Mouse (Mus musculus): Measurements from ENCODE around the gene Gsn. TPM values are rescaled to one million over a fixed set of nuclear protein-coding genes. Genes with fewer than 3 reads are reported as not detected.

The Gsn gene
- 13.6 and 18.9 TPM in 2 replicates for polyA plus RNA-seq (2016; fragmentation: Nextera tagmentation; extraction: Ambion mirVana)

- peaks cover 54% of the 10 kb centered on the region for H3K27me3 ChIP-seq (replicated peaks; ENCODE audit: low read depth, poor library complexity, severe bottlenecking)
Observed at GRCm38 (mm10) chr2:35255885-35256833, at the start of gene Gsn. Gene Gsn, plus strand, starts transcription at chr2:35256380.

GRCm38 (mm10) chr2:35206761-35207160 lies 49.4 kb upstream of the Gsn start:
- H3K4me3 ChIP-seq = no peak overlapping the region
- no peak for DNase-seq (ENCODE audit: low spot score)
- H3K27ac ChIP-seq (replicated peaks) = no peak overlapping the region
- no peaks in the 10 kb centered on the region for H3K36me3 ChIP-seq (replicated peaks)
- peaks cover 3% of the 10 kb centered on the region; the same call in 1 of the 2 replicates for H3K4me1 ChIP-seq
- 86% methylated on average over 3 of the region's 3 CpGs for WGBS
- no peaks in the 10 kb centered on the region for H3K27me3 ChIP-seq (replicated peaks; ENCODE audit: low read depth, poor library complexity, severe bottlenecking)
- no peaks in the 10 kb centered on the region for H3K9me3 ChIP-seq

More at GRCm38 (mm10) chr2:35255885-35256833, at the start of gene Gsn:
- no peaks in the 10 kb centered on the region for H3K36me3 ChIP-seq (replicated peaks)
- H3K4me1 ChIP-seq = peaks cover 33% of the 10 kb centered on the region
- DNase-seq (ENCODE audit: low spot score) = peak; percentile 88
- 5% methylated on average over 54 of the region's 54 CpGs for WGBS
- peak within 1 kb of the TSS; percentile 67 for H3K4me3 ChIP-seq
- H3K9me3 ChIP-seq = no peaks in the 10 kb centered on the region
- H3K27ac ChIP-seq (replicated peaks) = peak within 1 kb of the TSS; percentile 76

GRCm38 (mm10) chr2:35208054-35208453 lies 48.1 kb upstream of the Gsn start:
- DNase-seq (ENCODE audit: low spot score) = no peak
- no peaks in the 10 kb centered on the region for H3K36me3 ChIP-seq (replicated peaks)
- no peak overlapping the region for H3K27ac ChIP-seq (replicated peaks)
- no peak overlapping the region for H3K4me3 ChIP-seq
- no peaks in the 10 kb centered on the region for H3K9me3 ChIP-seq
- 79% methylated on average over 3 of the region's 3 CpGs for WGBS
- no peaks in the 10 kb centered on the region for H3K27me3 ChIP-seq (replicated peaks; ENCODE audit: low read depth, poor library complexity, severe bottlenecking)
- H3K4me1 ChIP-seq = peaks cover 3% of the 10 kb centered on the region; the same call in 1 of the 2 replicates

- H3K9me3 ChIP-seq = no peaks in the 10 kb centered on the region
- no peak overlapping the region for H3K27ac ChIP-seq (replicated peaks)
- H3K27me3 ChIP-seq (replicated peaks; ENCODE audit: low read depth, poor library complexity, severe bottlenecking) = no peaks in the 10 kb centered on the region
- no peak for DNase-seq (ENCODE audit: low spot score)
- no peak overlapping the region for H3K4me3 ChIP-seq
- no peaks in the 10 kb centered on the region for H3K36me3 ChIP-seq (replicated peaks)
- H3K4me1 ChIP-seq = peaks cover 3% of the 10 kb centered on the region; the same call in 1 of the 2 replicates
- WGBS = 71% methylated on average over 8 of the region's 8 CpGs
Observed at GRCm38 (mm10) chr2:35208931-35209665, 47.1 kb upstream of the Gsn start.

GRCm38 (mm10) chr2:35211681-35212080 lies 44.5 kb upstream of the Gsn start:
- Histone ChIP-seq H3K27ac (replicated peaks) (no peak overlapping the region), H3K4me3 (no peak overlapping the region), H3K4me1 (peaks cover 16% of the 10 kb centered on the region), H3K36me3 (replicated peaks) (no peaks in the 10 kb centered on the region), H3K27me3 (replicated peaks; ENCODE audit: low read depth, poor library complexity, severe bottlenecking) (no peaks in the 10 kb centered on the region), H3K9me3 (no peaks in the 10 kb centered on the region)
- 81% methylated on average over 3 of the region's 3 CpGs for WGBS
- DNase-seq (ENCODE audit: low spot score) = no peak

- 84% methylated on average over 12 of the region's 12 CpGs for WGBS
- no peak overlapping the region for H3K27ac ChIP-seq (replicated peaks)
- H3K9me3 ChIP-seq = no peaks in the 10 kb centered on the region
- H3K4me1 ChIP-seq = peaks cover 13% of the 10 kb centered on the region
- no peaks in the 10 kb centered on the region for H3K27me3 ChIP-seq (replicated peaks; ENCODE audit: low read depth, poor library complexity, severe bottlenecking)
- no peaks in the 10 kb centered on the region for H3K36me3 ChIP-seq (replicated peaks)
- no peak overlapping the region for H3K4me3 ChIP-seq
- DNase-seq (ENCODE audit: low spot score) = no peak
Observed at GRCm38 (mm10) chr2:35213345-35213910, 42.8 kb upstream of the Gsn start.

- 5% methylated on average over 12 of the region's 12 CpGs for WGBS
- no peaks in the 10 kb centered on the region for H3K36me3 ChIP-seq (replicated peaks)
- DNase-seq (ENCODE audit: low spot score) = peak; percentile 92
- peaks cover 13% of the 10 kb centered on the region for H3K4me1 ChIP-seq
- H3K9me3 ChIP-seq = no peaks in the 10 kb centered on the region
- H3K27ac ChIP-seq (replicated peaks) = peak overlapping the region; percentile 81
- no peaks in the 10 kb centered on the region for H3K27me3 ChIP-seq (replicated peaks; ENCODE audit: low read depth, poor library complexity, severe bottlenecking)
- H3K4me3 ChIP-seq = no peak overlapping the region
Observed at GRCm38 (mm10) chr2:35214881-35215358, 41.3 kb upstream of the Gsn start.

GRCm38 (mm10) chr2:35215363-35215762 lies 40.8 kb upstream of the Gsn start:
- Histone ChIP-seq H3K4me3 (no peak overlapping the region), H3K27me3 (replicated peaks; ENCODE audit: low read depth, poor library complexity, severe bottlenecking) (no peaks in the 10 kb centered on the region), H3K4me1 (peaks cover 13% of the 10 kb centered on the region), H3K9me3 (no peaks in the 10 kb centered on the region), H3K36me3 (replicated peaks) (no peaks in the 10 kb centered on the region), H3K27ac (replicated peaks) (peak overlapping the region; percentile 81)
- 54% methylated on average over 14 of the region's 14 CpGs for WGBS
- peak; percentile 51 for DNase-seq (ENCODE audit: low spot score)

- 85% methylated on average over 2 of the region's 2 CpGs for WGBS
- no peaks in the 10 kb centered on the region for H3K27me3 ChIP-seq (replicated peaks; ENCODE audit: low read depth, poor library complexity, severe bottlenecking)
- DNase-seq (ENCODE audit: low spot score) = no peak
- peaks cover 13% of the 10 kb centered on the region for H3K4me1 ChIP-seq
- H3K36me3 ChIP-seq (replicated peaks) = no peaks in the 10 kb centered on the region
- H3K4me3 ChIP-seq = no peak overlapping the region
- no peaks in the 10 kb centered on the region for H3K9me3 ChIP-seq
- no peak overlapping the region for H3K27ac ChIP-seq (replicated peaks)
Observed at GRCm38 (mm10) chr2:35216701-35217100, 39.5 kb upstream of the Gsn start.

GRCm38 (mm10) chr2:35218736-35219135 lies 37.4 kb upstream of the Gsn start:
- Histone ChIP-seq H3K4me3 (no peak overlapping the region), H3K4me1 (peaks cover 13% of the 10 kb centered on the region), H3K9me3 (no peaks in the 10 kb centered on the region), H3K27ac (replicated peaks) (no peak overlapping the region), H3K36me3 (replicated peaks) (no peaks in the 10 kb centered on the region), H3K27me3 (replicated peaks; ENCODE audit: low read depth, poor library complexity, severe bottlenecking) (no peaks in the 10 kb centered on the region)
- WGBS = 89% methylated on average over 3 of the region's 3 CpGs
- DNase-seq (ENCODE audit: low spot score) = no peak

GRCm38 (mm10) chr2:35222822-35223391 lies 33.3 kb upstream of the Gsn start:
- Histone ChIP-seq H3K27ac (replicated peaks) (no peak overlapping the region), H3K9me3 (no peaks in the 10 kb centered on the region), H3K27me3 (replicated peaks; ENCODE audit: low read depth, poor library complexity, severe bottlenecking) (no peaks in the 10 kb centered on the region), H3K4me3 (no peak overlapping the region), H3K36me3 (replicated peaks) (no peaks in the 10 kb centered on the region), H3K4me1 (peaks cover 2% of the 10 kb centered on the region)
- DNase-seq (ENCODE audit: low spot score) = no peak
- WGBS = 68% methylated on average over 6 of the region's 6 CpGs

- Histone ChIP-seq H3K4me3 (no peak overlapping the region), H3K36me3 (replicated peaks) (no peaks in the 10 kb centered on the region), H3K9me3 (no peaks in the 10 kb centered on the region), H3K27ac (replicated peaks) (no peak overlapping the region), H3K4me1 (peaks cover 16% of the 10 kb centered on the region), H3K27me3 (replicated peaks; ENCODE audit: low read depth, poor library complexity, severe bottlenecking) (no peaks in the 10 kb centered on the region)
- WGBS = 93% methylated on average over 15 of the region's 15 CpGs
- no peak for DNase-seq (ENCODE audit: low spot score)
Observed at GRCm38 (mm10) chr2:35224285-35224684, 31.9 kb upstream of the Gsn start.
